Mouse (Mus musculus) MEL (cell line): Measurements from ENCODE around the gene Mks1. TPM values are rescaled to one million over a fixed set of nuclear protein-coding genes. Genes with fewer than 3 reads are reported as not detected.

Source experiments
- DNase-seq: peaks from one replicate; pipeline ENCODE4 v3.0.0; 2011; ENCODE audit warnings: low read depth, low spot score
- H3K27ac ChIP-seq: 2 replicates; pipeline ENCODE4 v1.5.1; 2012; ENCODE audit warnings: low read depth, mild to moderate bottlenecking, control low read depth, low read length, moderate library complexity; ENCODE audit not compliant: control insufficient read depth
- H3K27me3 ChIP-seq, 2 experiments: fragments of 150-350 bp in 1 of 2; sonication (generic) in 1 of 2; 2 replicates each; pipeline ENCODE4 v1.6.1; 2012; ENCODE audit warnings: low read length in 2 of 2, mild to moderate bottlenecking in 2 of 2, improper control_type of control experiment in 1 of 2, moderate library complexity in 1 of 2; ENCODE audit not compliant: insufficient read depth in 2 of 2, control insufficient read depth in 1 of 2
- H3K36me3 ChIP-seq, 2 experiments: 2 replicates each; pipeline ENCODE4 v1.6.1; 2012 to 2014; ENCODE audit warnings: low read length in 2 of 2, improper control_type of control experiment in 1 of 2, inconsistent platforms in 1 of 2, mild to moderate bottlenecking in 1 of 2; ENCODE audit not compliant: insufficient read depth in 2 of 2, control insufficient read depth in 1 of 2
- H3K4me1 ChIP-seq, 2 experiments: fragments of 150-350 bp in 1 of 2; sonication (generic) in 1 of 2; 2 replicates each; pipeline ENCODE4 v1.6.1; 2012; ENCODE audit warnings: low read length in 2 of 2, improper control_type of control experiment in 1 of 2, mild to moderate bottlenecking in 1 of 2; ENCODE audit not compliant: insufficient read depth in 2 of 2, control insufficient read depth in 1 of 2
- H3K4me3 ChIP-seq, 2 experiments: fragments of 150-350 bp in 1 of 2; sonication (generic) in 1 of 2; 2 replicates each; pipeline ENCODE4 v1.5.1; 2012; ENCODE audit warnings: low read depth in 2 of 2, low read length in 2 of 2, mild to moderate bottlenecking in 2 of 2, moderate library complexity in 2 of 2, control low read depth in 1 of 2, improper control_type of control experiment in 1 of 2; ENCODE audit not compliant: control insufficient read depth in 1 of 2, insufficient read depth in 1 of 2
- H3K79me2 ChIP-seq: 2 replicates; pipeline ENCODE4 v1.6.1; 2012; ENCODE audit warnings: mild to moderate bottlenecking, low read length, moderate library complexity; ENCODE audit not compliant: control insufficient read depth, poor library complexity, insufficient read depth
- H3K9ac ChIP-seq: 2 replicates; pipeline ENCODE4 v1.6.1; 2012; ENCODE audit warnings: low read depth, mild to moderate bottlenecking, control low read depth, low read length, moderate library complexity; ENCODE audit not compliant: control insufficient read depth, poor library complexity, severe bottlenecking
- H3K9me3 ChIP-seq: fragments of 150-350 bp; sonication (generic); replicated peaks from 2 replicates; pipeline ENCODE4 v1.6.1; 2012; ENCODE audit warnings: mild to moderate bottlenecking, low read length, improper control_type of control experiment, moderate library complexity; ENCODE audit not compliant: insufficient read depth
- BHLHE40 ChIP-seq: IDR thresholded peaks from 2 replicates; pipeline ENCODE4 v1.6.1; 2012; ENCODE audit warnings: low read depth, mild to moderate bottlenecking, inconsistent platforms, low read length, improper control_type of control experiment, borderline replicate concordance
- CHD1 ChIP-seq: IDR thresholded peaks from 2 replicates; pipeline ENCODE4 v1.6.1; 2012; ENCODE audit warnings: low read depth, mild to moderate bottlenecking, inconsistent platforms, low read length, improper control_type of control experiment
- ELF1 ChIP-seq: IDR thresholded peaks from 2 replicates; pipeline ENCODE4 v1.6.1; 2014; ENCODE audit warnings: low read depth, mild to moderate bottlenecking, inconsistent platforms, low read length, improper control_type of control experiment, moderate library complexity
- EP300 ChIP-seq, 2 experiments: IDR thresholded peaks; 2 replicates each; pipeline ENCODE4 v1.6.1; 2011; ENCODE audit warnings: improper control_type of control experiment in 2 of 2, low read length in 2 of 2, low read depth in 1 of 2, mild to moderate bottlenecking in 1 of 2
- ETS1 ChIP-seq: IDR thresholded peaks from 2 replicates; pipeline ENCODE4 v1.6.1; 2012; ENCODE audit warnings: low read depth, mild to moderate bottlenecking, inconsistent platforms, low read length, improper control_type of control experiment, moderate library complexity
- GABPA ChIP-seq: IDR thresholded peaks from 2 replicates; pipeline ENCODE4 v1.6.1; 2012; ENCODE audit warnings: low read depth, mild to moderate bottlenecking, inconsistent platforms, low read length, improper control_type of control experiment, moderate library complexity
- GATA1 ChIP-seq: IDR thresholded peaks from 2 replicates; pipeline ENCODE4 v1.6.1; 2011; ENCODE audit warnings: low read depth, low read length, improper control_type of control experiment
- JUND ChIP-seq: IDR thresholded peaks from 2 replicates; pipeline ENCODE4 v1.6.1; 2011; ENCODE audit warnings: low read depth, mild to moderate bottlenecking, improper control_type of control experiment, low read length
- KAT2A ChIP-seq: conservative IDR thresholded peaks from 2 replicates; pipeline ENCODE4 v1.6.1; 2012; ENCODE audit warnings: low read depth, low read length, improper control_type of control experiment, inconsistent platforms
- MAFK ChIP-seq: IDR thresholded peaks from 2 replicates; pipeline ENCODE4 v1.6.1; 2011; ENCODE audit warnings: low read depth, mild to moderate bottlenecking, low read length, improper control_type of control experiment, borderline replicate concordance
- MXI1 ChIP-seq: IDR thresholded peaks from 2 replicates; pipeline ENCODE4 v1.6.1; 2011; ENCODE audit warnings: mild to moderate bottlenecking, low read depth, low read length, improper control_type of control experiment
- POLR2AphosphoS2 ChIP-seq: IDR thresholded peaks from 2 replicates; pipeline ENCODE4 v1.6.1; 2011; ENCODE audit warnings: low read length, improper control_type of control experiment
- POLR2AphosphoS5 ChIP-seq: IDR thresholded peaks from 2 replicates; pipeline ENCODE4 v1.6.1; 2012; ENCODE audit warnings: low read depth, borderline replicate concordance, mild to moderate bottlenecking, inconsistent platforms, low read length, moderate library complexity, mixed read lengths
- SIN3A ChIP-seq: IDR thresholded peaks from 2 replicates; pipeline ENCODE4 v1.6.1; 2012; ENCODE audit warnings: low read length, improper control_type of control experiment, inconsistent platforms
- TBP ChIP-seq: IDR thresholded peaks from 2 replicates; pipeline ENCODE4 v1.8.0; 2011; ENCODE audit warnings: low read depth, low read length, improper control_type of control experiment
- TCF12 ChIP-seq: IDR thresholded peaks from 2 replicates; pipeline ENCODE4 v1.6.1; 2014; ENCODE audit warnings: low read depth, mild to moderate bottlenecking, inconsistent platforms, low read length, improper control_type of control experiment, moderate library complexity
- UBTF ChIP-seq: IDR thresholded peaks from 2 replicates; pipeline ENCODE4 v1.6.1; 2012; ENCODE audit warnings: low read depth, mild to moderate bottlenecking, inconsistent platforms, low read length, improper control_type of control experiment, moderate library complexity, borderline replicate concordance; ENCODE audit not compliant: insufficient read depth
- USF1 ChIP-seq: IDR thresholded peaks from 2 replicates; pipeline ENCODE4 v1.6.1; 2014; ENCODE audit warnings: low read depth, mild to moderate bottlenecking, inconsistent platforms, low read length, improper control_type of control experiment, moderate library complexity
- USF2 ChIP-seq, 2 experiments: IDR thresholded peaks; 2 replicates each; pipeline ENCODE4 v1.6.1; 2011 to 2012; ENCODE audit warnings: improper control_type of control experiment in 2 of 2, low read length in 2 of 2, borderline replicate concordance in 1 of 2, inconsistent platforms in 1 of 2, low read depth in 1 of 2, mild to moderate bottlenecking in 1 of 2; ENCODE audit not compliant: insufficient read depth in 1 of 2
- ZNF384 ChIP-seq: IDR thresholded peaks from 2 replicates; pipeline ENCODE4 v1.6.1; 2012; ENCODE audit warnings: low read depth, mild to moderate bottlenecking, inconsistent platforms, low read length, improper control_type of control experiment
- polyA plus RNA-seq, 2 experiments: library from polyadenylated mRNA; stranded (reverse) in 1 of 2; unstranded in 1 of 2; fragments of >175 nt in 1 of 2; fragments of >200 nt in 1 of 2; gene quantifications; 2 replicates each; pipeline versions ENCODE4 v1.2.1 to v1.2.4; 2012; ENCODE audit warnings: low replicate concordance in 2 of 2, low read depth in 1 of 2; ENCODE audit not compliant: insufficient read length in 2 of 2, insufficient read depth in 1 of 2, missing spikeins in 1 of 2
- total RNA-seq: library from RNA; depleted of rRNA; stranded (reverse); fragments of 300-350 nt; gene quantifications from 2 replicates; pipeline ENCODE4 v1.2.3, GENCODE M21; 2012

The Mks1 gene
- total and polyA plus RNA-seq, 3 experiments, result 3.3 to 6.1 TPM; not detected in 1

GRCm38 (mm10) chr11:87821502-87821901, 31.5 kb upstream of the Mks1 start:
- no peaks in the 10 kb centered on the region for H3K4me1 ChIP-seq
- TF ChIP-seq ETS1 (no peak), USF1 (no peak), POLR2AphosphoS5 (no peak), UBTF (no peak), USF2 (IDR thresholded peaks at IDR 0.05; ENCODE audit: borderline replicate concordance in 1 of 2, insufficient read depth in 1 of 2, low read depth in 1 of 2, low read length in 2 of 2) (no peak), POLR2AphosphoS2 (no peak), GABPA (no peak), GATA1 (no peak), MAFK (no peak), BHLHE40 (no peak), TBP (no peak), CHD1 (no peak), ZNF384 (no peak), EP300 (IDR thresholded peaks at IDR 0.05; ENCODE audit: low read depth in 1 of 2, low read length in 2 of 2) (no peak), TCF12 (no peak), MXI1 (no peak), ELF1 (no peak)
- TF ChIP-seq, all 39 proteins: peak for 0
- Histone ChIP-seq H3K36me3 (no peaks in the 10 kb centered on the region), H3K27ac (no peak overlapping the region), H3K4me3 (no peak overlapping the region), H3K9ac (no peak overlapping the region), H3K79me2 (no peaks in the 10 kb centered on the region), H3K9me3 (no peaks in the 10 kb centered on the region), H3K27me3 (peaks cover 11 to 17% of the 10 kb centered on the region in 2 experiments)
- DNase-seq, result no peak

- Histone ChIP-seq H3K27ac (no peak within 1 kb of the TSS), H3K4me3 (no peak within 1 kb of the TSS), H3K9ac (no peak within 1 kb of the TSS), H3K27me3 (peaks cover 14 to 18% of the 10 kb centered on the region in 2 experiments), H3K36me3 (no peaks in the 10 kb centered on the region), H3K4me1 (no peaks in the 10 kb centered on the region), H3K79me2 (no peaks in the 10 kb centered on the region), H3K9me3 (no peaks in the 10 kb centered on the region)
- TF ChIP-seq MXI1, result no peak
- TF ChIP-seq KAT2A, result no peak
- no peak for TF ChIP-seq JUND
- no peak for TF ChIP-seq MAFK
- TF ChIP-seq EP300 (IDR thresholded peaks at IDR 0.05; ENCODE audit: low read depth in 1 of 2, low read length in 2 of 2), result no peak
- no peak for TF ChIP-seq SIN3A
- no peak for DNase-seq
These were observed 24.6 kb upstream of the Mks1 start, which contains the start of gene Lpo for GRCm38 (mm10) chr11:87828239-87828900. TSS of gene Lpo (minus strand) at chr11:87828289.
